Mouse (Mus musculus) bone marrow macrophage, adult 2 months (primary cell): ENCODE results near the gene Gm10272.

Source experiments
- CTCF ChIP-seq: IDR thresholded peaks from 2 replicates; pipeline ENCODE4 v1.5.1; 2012; ENCODE audit warnings: low read depth, mild to moderate bottlenecking, low read length, moderate library complexity
- POLR2A ChIP-seq: IDR thresholded peaks from 2 replicates; pipeline ENCODE4 v1.6.1; 2012; ENCODE audit warnings: mild to moderate bottlenecking, low read depth, low read length, borderline replicate concordance

GRCm38 (mm10) chr10:77735928-77736327 lies 29.5 kb downstream of the Gm10272 start:
- no peak for TF ChIP-seq CTCF
- no peak for TF ChIP-seq POLR2A
